Mouse (Mus musculus) forebrain, embryonic 15.5 days (tissue): ENCODE measurements around the gene Pam. TPM values are rescaled to one million over a fixed set of nuclear protein-coding genes. Genes with fewer than 3 reads are reported as not detected.
A peak's percentile ranks its signal among the peaks of the same experiment; 100 is the strongest.

ENCODE experiments used
- ATAC-seq: fragments of 200-750 bp; cut with Nextera tagmentation; replicated peaks from 2 replicates; pipeline ENCODE4 v1.8.0; 2017; ENCODE audit warnings: mild to moderate bottlenecking, moderate TSS enrichment, moderate library complexity
- H3K27ac ChIP-seq: fragments of 300-500 bp; sonication (generic); replicated peaks from 2 replicates; pipeline ENCODE4 v1.5.1; 2015; ENCODE audit warnings: mild to moderate bottlenecking, inconsistent platforms
- H3K27me3 ChIP-seq: fragments of 300-500 bp; sonication (generic); 2 replicates; pipeline ENCODE4 v1.6.1; 2015; ENCODE audit warnings: inconsistent platforms
- H3K36me3 ChIP-seq: fragments of 300-500 bp; sonication (generic); 2 replicates; pipeline ENCODE4 v1.6.1; 2015; ENCODE audit warnings: mild to moderate bottlenecking, inconsistent platforms
- H3K4me1 ChIP-seq: fragments of 300-500 bp; sonication (generic); 2 replicates; pipeline ENCODE4 v1.6.1; 2015; ENCODE audit warnings: inconsistent platforms
- H3K4me2 ChIP-seq: fragments of 300-500 bp; sonication (generic); replicated peaks from 2 replicates; pipeline ENCODE4 v1.6.1; 2015; ENCODE audit warnings: mild to moderate bottlenecking, inconsistent platforms
- H3K4me3 ChIP-seq: fragments of 300-500 bp; sonication (generic); 2 replicates; pipeline ENCODE4 v1.5.1; 2015; ENCODE audit warnings: mild to moderate bottlenecking, inconsistent platforms
- H3K9ac ChIP-seq: fragments of 300-500 bp; sonication (generic); replicated peaks from 2 replicates; pipeline ENCODE4 v1.6.1; 2015; ENCODE audit warnings: mild to moderate bottlenecking, inconsistent platforms
- H3K9me3 ChIP-seq: fragments of 300-500 bp; sonication (generic); 2 replicates; pipeline ENCODE4 v1.6.1; 2016; ENCODE audit warnings: inconsistent platforms
- WGBS: fragments of 180-500 bp; shearing (Covaris S2); methylation state at CpG from one replicate; pipeline ENCODE4 v1.1.7; 2015; ENCODE audit warnings: mixed read lengths; 5-methylcytosine and 5-hydroxymethylcytosine counted together
- polyA plus RNA-seq: library from polyadenylated mRNA; unstranded; fragments of >200 nt; fragmentation: Nextera tagmentation; extraction: Ambion mirVana; gene quantifications from 2 replicates; pipeline ENCODE4 v1.2.1, GENCODE M21; 2015

The Pam gene
- polyA plus RNA-seq, 1 experiment from 2014 or later, result 57.9 TPM

DNA sequence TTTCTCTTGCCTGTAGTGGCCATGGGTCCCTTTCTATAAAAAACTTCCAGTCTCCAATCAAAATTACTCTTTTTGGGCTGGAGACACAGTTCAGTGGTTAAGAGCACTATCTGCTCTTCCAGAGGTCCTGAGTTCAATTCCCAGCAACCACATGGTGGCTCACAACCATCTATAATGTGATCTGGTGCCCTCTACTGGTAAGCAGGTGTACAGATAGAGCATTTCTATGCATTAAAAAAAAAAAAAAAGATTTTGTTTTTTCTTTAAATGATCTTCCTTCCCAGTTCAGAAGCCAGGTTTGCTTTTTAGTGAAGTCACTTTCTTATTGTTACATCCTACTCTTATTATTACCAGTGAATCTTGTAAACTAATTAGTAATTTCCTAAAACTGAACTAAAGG lies 218.4 kb downstream of the Pam start:
- Histone ChIP-seq H3K27ac (no peak overlapping the region), H3K36me3 (0 out of 2 replicates have a peak, but pooled peaks cover 3% of the 10 kb centered on the region), H3K9me3 (no peaks in the 10 kb centered on the region), H3K4me2 (no peak overlapping the region), H3K9ac (no peak overlapping the region), H3K4me3 (no peak overlapping the region), H3K27me3 (no peaks in the 10 kb centered on the region), H3K4me1 (no peaks in the 10 kb centered on the region)
- no peak for ATAC-seq

DNA sequence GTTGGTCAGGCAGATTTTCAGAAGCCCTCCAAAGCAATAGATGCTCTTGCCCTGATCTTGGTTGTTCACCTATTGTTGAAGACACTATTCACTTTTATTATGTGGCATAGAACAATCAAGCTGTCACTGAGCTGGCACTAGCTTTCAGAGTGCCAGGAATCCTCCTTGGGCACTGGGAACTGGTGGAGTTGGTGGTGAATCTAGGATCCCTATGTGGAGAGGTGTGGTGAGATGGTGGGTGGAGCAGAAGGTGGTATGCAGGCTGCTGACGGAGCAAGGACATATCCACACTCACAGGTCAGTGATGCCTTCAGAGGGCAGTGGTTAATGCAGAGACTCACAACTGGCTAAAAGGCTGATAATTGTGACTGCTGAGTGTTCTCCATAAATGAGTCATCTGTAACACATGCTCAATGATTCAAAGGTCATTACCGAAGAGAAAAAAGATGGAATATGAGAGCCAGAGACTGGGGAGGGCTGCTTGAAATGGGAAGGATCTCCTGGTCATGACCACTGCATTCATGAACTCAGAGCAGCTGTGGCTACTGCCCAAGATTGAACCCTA lies 221.9 kb downstream of the Pam start:
- Histone ChIP-seq H3K4me2 (no peak overlapping the region), H3K27ac (no peak overlapping the region), H3K27me3 (no peaks in the 10 kb centered on the region), H3K4me1 (no peaks in the 10 kb centered on the region), H3K9me3 (no peaks in the 10 kb centered on the region), H3K36me3 (no peaks in the 10 kb centered on the region), H3K9ac (no peak overlapping the region), H3K4me3 (no peak overlapping the region)
- ATAC-seq, result no peak
- 92% methylated on average over 2 of the region's 2 CpGs for WGBS

DNA sequence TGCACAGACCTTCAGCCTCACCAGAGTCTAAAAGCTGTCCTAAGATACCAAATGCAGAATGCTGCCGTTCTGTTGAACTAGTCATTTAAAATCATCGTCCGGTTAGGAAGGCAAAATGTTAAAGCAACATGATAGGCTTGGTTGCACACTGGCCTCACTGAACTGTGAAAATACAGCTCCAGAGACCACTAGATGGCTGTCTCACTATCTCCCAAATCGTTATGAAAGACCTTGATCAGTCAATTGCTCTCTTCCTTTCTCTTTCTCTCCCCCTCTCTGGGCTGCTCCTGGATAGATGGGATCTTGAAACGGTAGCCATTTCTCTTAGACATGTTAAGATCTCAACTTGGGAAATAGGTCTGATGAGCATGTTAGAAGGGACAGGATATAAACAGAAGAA lies 223.0 kb downstream of the Pam start:
- H3K4me1 ChIP-seq, result no peaks in the 10 kb centered on the region
- no peak overlapping the region for H3K27ac ChIP-seq
- H3K27me3 ChIP-seq, result no peaks in the 10 kb centered on the region
- no peak overlapping the region for H3K4me2 ChIP-seq
- 53% methylated on average over 5 of the region's 5 CpGs for WGBS
- no peak for ATAC-seq
- H3K9ac ChIP-seq, result no peak overlapping the region
- no peak overlapping the region for H3K4me3 ChIP-seq
- no peaks in the 10 kb centered on the region for H3K9me3 ChIP-seq
- no peaks in the 10 kb centered on the region for H3K36me3 ChIP-seq

DNA sequence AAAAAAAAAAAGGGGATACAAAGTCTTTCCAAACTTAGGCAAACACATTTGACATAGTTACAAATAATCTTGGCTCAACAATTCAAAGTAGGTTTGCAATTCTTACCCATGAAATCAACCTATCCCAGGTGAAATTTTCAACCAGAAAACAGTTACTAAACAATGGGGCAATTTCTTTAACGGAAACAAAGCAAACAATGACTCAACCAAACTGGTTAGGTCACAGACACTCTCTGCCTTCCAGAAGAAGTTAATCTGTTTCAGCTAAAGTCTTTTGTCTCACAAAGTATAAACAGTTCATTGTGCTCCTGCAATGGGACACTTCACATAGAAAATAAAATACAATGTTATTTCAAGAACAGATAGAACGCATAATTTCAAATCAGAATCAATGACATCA lies 223.4 kb downstream of the Pam start:
- Histone ChIP-seq H3K9me3 (no peaks in the 10 kb centered on the region), H3K4me2 (no peak overlapping the region), H3K27ac (no peak overlapping the region), H3K4me3 (no peak overlapping the region), H3K27me3 (no peaks in the 10 kb centered on the region), H3K4me1 (no peaks in the 10 kb centered on the region), H3K9ac (no peak overlapping the region), H3K36me3 (no peaks in the 10 kb centered on the region)
- ATAC-seq, result no peak
- 73% methylated on average over 2 of the region's 2 CpGs for WGBS

DNA sequence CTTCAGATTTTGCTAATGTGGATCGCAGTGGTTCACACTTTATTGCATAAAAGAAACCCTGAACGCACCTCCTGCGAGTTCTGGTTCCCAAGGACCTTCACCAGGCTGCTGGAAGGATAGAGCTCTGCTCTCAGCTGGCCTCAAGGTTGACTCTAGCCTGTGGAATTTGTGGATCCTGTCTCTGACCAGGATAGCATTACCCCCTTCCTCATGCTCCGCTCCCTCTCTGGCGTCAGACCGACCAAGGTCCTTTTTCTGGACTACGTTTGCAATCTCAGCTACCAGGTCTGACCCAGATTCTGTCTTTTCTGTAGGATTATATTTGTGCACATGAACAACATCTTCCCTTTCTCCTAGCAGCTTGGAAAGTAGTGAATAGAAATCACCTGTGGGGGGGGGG lies 231.3 kb downstream of the Pam start:
- Histone ChIP-seq H3K9me3 (no peaks in the 10 kb centered on the region), H3K4me1 (peaks cover 15% of the 10 kb centered on the region), H3K27ac (peak overlapping the region; percentile 69), H3K4me3 (no peak overlapping the region), H3K36me3 (no peaks in the 10 kb centered on the region; the same call in 1 of the 2 replicates), H3K4me2 (no peak overlapping the region), H3K9ac (no peak overlapping the region), H3K27me3 (no peaks in the 10 kb centered on the region)
- no peak for ATAC-seq
- 95% methylated on average over 7 of the region's 7 CpGs for WGBS

DNA sequence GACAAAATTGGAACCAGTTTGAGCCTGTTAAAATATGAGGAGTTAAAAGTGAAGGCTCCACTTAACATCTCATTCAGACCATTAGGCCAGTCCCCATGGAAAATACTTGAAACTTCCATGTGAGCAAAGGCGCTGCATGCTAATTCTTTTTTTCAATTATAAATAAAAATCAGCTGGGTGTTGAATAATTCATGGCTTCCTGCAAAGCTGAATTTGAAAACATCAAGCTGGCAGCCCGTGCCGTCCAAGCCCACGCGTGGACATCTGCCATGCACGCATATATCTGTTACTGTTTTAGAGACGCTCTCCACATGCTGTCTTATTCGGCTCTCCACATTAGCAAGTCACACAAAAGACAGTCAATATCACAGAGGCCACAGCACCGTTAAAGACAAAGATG lies 232.3 kb downstream of the Pam start:
- 0 out of 2 replicates have a peak overlapping the region, but pooled peaks have one; percentile 21 for H3K4me2 ChIP-seq
- H3K9me3 ChIP-seq, result no peaks in the 10 kb centered on the region
- no peaks in the 10 kb centered on the region; the same call in 1 of the 2 replicates for H3K36me3 ChIP-seq
- WGBS, result 9% methylated on average over 9 of the region's 9 CpGs
- peak; percentile 96 for ATAC-seq
- H3K4me3 ChIP-seq, result no peak overlapping the region
- H3K9ac ChIP-seq, result no peak overlapping the region
- peaks cover 15% of the 10 kb centered on the region for H3K4me1 ChIP-seq
- H3K27ac ChIP-seq, result peak overlapping the region; percentile 83
- H3K27me3 ChIP-seq, result no peaks in the 10 kb centered on the region

DNA sequence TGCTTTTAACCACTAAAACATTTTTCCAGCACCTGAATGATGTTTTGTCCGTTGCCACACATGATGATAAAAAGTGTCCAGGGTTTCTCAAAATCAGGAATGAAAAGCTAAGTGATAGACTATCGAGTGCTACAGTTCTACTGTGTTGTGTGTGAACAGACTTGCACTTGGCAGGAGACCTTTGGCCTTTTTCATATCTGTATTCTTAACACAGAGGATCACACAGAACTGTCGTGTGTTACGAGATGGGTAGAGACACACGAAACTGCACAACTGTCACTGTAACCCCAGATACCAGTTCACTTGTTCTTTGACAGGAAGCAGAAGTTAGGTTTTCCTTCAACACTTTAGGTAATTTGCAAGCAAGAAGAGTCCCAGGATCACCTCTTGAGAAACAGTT lies 232.7 kb downstream of the Pam start:
- ATAC-seq, result peak; percentile 47
- WGBS, result 40% methylated on average over 5 of the region's 5 CpGs
- Histone ChIP-seq H3K27ac (peak overlapping the region; percentile 83), H3K4me1 (peaks cover 15% of the 10 kb centered on the region), H3K4me3 (no peak overlapping the region), H3K27me3 (no peaks in the 10 kb centered on the region), H3K36me3 (no peaks in the 10 kb centered on the region; the same call in 1 of the 2 replicates), H3K4me2 (no peak overlapping the region), H3K9ac (no peak overlapping the region), H3K9me3 (no peaks in the 10 kb centered on the region)

DNA sequence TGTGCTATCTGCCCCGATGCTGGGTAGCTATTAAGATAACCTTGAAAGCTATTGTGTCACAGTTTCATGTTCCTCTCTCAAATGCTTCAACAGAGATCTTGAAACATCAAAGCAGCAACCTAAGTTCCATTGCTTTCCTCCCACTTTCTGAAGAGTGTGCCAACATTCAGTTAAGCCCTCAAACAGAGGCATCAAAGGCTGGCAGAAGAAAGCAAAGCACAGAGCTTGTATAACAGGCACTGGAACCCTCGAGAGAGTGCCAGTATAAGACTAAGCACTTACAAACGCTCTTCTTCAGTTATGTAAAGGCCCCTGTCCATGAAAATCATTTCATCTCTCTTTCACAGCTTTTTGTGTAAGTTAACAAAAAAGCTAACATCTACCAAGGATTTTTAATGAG lies 241.2 kb downstream of the Pam start:
- Histone ChIP-seq H3K9me3 (no peaks in the 10 kb centered on the region), H3K4me3 (no peak overlapping the region), H3K27me3 (no peaks in the 10 kb centered on the region), H3K4me1 (peaks cover 18% of the 10 kb centered on the region), H3K36me3 (no peaks in the 10 kb centered on the region), H3K4me2 (no peak overlapping the region), H3K9ac (no peak overlapping the region), H3K27ac (no peak overlapping the region)
- 55% methylated on average over 3 of the region's 3 CpGs for WGBS
- ATAC-seq, result no peak

DNA sequence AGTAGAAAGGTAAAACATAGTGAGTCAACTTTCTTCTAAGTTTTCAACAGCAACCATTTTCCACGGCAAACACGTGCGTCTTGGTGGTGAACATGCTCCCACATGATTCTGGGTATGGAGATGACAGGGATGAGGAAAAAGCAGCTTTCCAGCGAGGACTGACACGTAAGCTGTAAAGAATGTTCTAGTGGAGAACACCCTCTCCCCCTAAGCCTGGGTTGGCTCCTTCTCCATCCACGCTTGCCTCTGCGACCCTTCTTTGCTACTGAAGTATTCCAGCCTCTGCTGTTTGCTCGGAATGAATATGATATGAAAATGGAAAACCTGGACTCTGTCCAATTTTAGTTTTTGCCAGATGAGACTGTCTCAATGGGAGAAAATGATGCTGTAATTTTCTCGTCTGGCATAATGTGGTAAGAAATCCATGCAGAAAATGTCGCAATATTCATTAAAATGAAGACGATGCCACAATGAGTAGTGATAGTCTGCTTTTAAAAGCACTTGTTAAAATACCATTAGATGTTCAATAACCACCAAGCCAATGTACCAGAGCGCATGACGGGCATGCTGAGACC lies 243.8 kb downstream of the Pam start:
- 71% methylated on average over 13 of the region's 13 CpGs for WGBS
- H3K27me3 ChIP-seq, result no peaks in the 10 kb centered on the region
- peak overlapping the region; percentile 46 for H3K27ac ChIP-seq
- no peak overlapping the region for H3K4me2 ChIP-seq
- no peaks in the 10 kb centered on the region for H3K36me3 ChIP-seq
- H3K9me3 ChIP-seq, result no peaks in the 10 kb centered on the region
- no peak overlapping the region for H3K9ac ChIP-seq
- H3K4me1 ChIP-seq, result peaks cover 38% of the 10 kb centered on the region
- no peak for ATAC-seq
- H3K4me3 ChIP-seq, result no peak overlapping the region

DNA sequence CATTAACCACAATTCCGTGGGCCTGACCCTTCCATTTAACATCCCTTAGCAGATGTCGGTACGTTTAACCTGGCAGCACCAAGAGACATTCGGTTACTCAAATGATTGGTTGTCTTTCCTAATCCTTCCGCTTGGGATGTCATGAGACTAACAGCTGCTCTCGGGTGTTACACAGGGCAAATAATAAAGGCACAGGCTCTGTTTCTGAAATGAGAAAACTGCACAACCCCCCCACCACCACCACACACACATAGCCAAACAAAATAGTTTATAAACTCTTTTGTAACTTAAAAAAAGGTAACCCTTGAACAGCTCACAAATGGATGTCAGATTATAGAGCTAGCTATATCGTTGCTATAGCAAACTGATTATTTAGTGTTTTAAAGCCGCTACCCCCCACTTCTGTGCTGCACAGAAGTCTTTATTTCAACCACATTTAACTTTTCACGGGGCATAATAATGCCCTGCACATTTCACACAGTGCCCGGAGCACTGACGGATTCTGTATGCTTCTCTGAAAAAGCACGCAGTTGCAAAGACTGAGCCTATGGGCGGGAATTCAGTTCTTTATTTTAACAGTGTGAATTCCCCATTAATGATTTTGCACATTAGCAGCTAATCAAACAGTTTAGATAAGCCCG lies 246.7 kb downstream of the Pam start:
- 7% methylated on average over 14 of the region's 14 CpGs for WGBS
- Histone ChIP-seq H3K27me3 (no peaks in the 10 kb centered on the region), H3K9ac (no peak overlapping the region), H3K4me3 (no peak overlapping the region), H3K4me2 (0 out of 2 replicates have a peak overlapping the region, but pooled peaks have one; percentile 14), H3K4me1 (peaks cover 38% of the 10 kb centered on the region), H3K27ac (peak overlapping the region; percentile 74), H3K9me3 (no peaks in the 10 kb centered on the region), H3K36me3 (no peaks in the 10 kb centered on the region)
- peak; percentile 94 for ATAC-seq

DNA sequence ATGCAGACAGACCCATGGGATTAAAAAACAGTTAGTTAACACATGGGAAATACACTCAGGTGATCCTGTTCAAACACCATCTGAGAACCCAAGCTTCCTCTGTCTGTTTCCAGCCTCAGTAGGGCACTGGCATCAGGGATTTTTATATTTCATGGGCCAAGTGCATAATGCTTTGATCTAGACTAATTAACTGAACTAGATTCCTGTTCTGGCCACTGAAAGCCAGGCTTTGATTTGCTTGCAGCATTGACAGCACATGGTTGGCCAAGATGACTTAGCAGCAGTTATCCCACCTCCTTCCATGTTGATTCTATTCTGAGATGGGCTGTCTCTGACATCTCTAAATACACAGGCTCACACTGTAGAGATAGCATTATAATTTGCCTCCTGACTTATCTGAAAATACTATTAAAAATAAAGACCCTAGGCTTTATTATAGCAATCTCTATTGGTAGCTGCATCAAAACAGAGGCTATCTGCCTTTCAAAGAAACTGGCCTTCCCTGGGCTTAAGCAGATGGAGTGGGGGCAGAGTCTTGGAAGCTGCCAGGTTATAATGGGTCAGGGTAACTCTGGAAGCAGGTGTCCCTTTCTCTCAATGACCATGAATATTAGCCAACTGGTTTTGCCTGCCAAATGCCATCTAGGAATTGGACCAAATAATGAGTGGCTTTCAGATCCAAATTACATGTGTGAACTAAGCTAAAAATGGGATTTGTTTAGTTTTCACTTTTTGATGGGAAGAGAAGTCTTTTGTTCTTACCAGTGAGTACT lies 252.0 kb downstream of the Pam start:
- Histone ChIP-seq H3K9ac (no peak overlapping the region), H3K4me3 (no peak overlapping the region), H3K27ac (peak overlapping the region; percentile 69), H3K4me1 (peaks cover 20% of the 10 kb centered on the region), H3K9me3 (no peaks in the 10 kb centered on the region), H3K27me3 (no peaks in the 10 kb centered on the region), H3K4me2 (no peak overlapping the region), H3K36me3 (no peaks in the 10 kb centered on the region)
- peak; percentile 83 for ATAC-seq

DNA sequence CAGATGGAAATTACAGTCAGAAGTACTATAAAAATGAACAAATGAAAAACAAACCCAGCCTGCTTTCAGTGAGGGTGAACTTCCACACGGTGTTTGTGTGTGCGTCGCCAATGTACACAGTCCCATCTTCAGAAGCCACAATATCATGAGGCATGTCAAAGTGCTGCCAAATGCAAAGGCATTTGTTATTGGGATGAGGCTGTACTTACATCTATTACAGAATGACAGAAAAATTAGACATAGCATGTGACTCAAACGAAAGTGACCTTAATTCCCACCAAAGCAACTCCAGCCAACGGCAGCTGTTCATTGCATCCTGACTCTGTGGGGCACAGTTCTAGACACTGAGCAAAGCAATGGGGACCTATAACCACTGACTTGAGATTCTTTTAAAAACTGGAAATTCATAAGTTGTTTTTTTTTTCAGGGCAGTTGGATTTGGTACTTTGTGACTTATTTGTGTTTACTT lies 261.1 kb downstream of the Pam start:
- Histone ChIP-seq H3K4me1 (peaks cover 22% of the 10 kb centered on the region), H3K9ac (no peak overlapping the region), H3K9me3 (no peaks in the 10 kb centered on the region), H3K4me3 (no peak overlapping the region), H3K36me3 (peaks cover 7% of the 10 kb centered on the region), H3K27me3 (no peaks in the 10 kb centered on the region), H3K27ac (peak overlapping the region; percentile 82), H3K4me2 (no peak overlapping the region)
- peak; percentile 46; the same call in 1 of the 2 replicates for ATAC-seq
- WGBS, result 49% methylated on average over 5 of the region's 5 CpGs
